Mouse (Mus musculus) CD4-positive, CD25-positive, alpha-beta regulatory T cell, adult 2 months (primary cell): ENCODE results near the gene Snx33.
A peak's percentile ranks its signal among the peaks of the same experiment; 100 is the strongest.
"Not testable (repeated sequence)": the region's sequence is repeated elsewhere in the genome, so short reads cannot be mapped to it uniquely, and the experiment has no call there.

ENCODE experiments used
- DNase-seq: peaks from one replicate; pipeline ENCODE4 v3.0.0-alpha.2; 2012; ENCODE audit warnings: low read depth, low spot score

Snx33 gene

DNA sequence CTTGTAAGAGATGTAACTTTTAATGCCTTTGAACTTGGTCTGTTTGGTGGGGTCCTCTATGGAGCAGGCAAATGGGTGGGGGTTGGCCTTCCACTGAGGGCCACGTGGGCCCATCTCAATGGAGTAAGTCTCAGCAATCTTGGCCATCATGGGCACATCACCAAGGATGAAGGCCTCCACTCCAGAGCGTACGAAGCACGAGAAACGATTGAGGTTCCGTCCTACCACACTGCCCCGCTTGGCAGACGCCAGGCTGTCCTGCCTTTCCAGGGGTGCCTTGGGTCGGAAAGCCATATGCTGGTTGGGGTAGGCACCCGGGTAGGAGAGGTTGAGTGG, 2.2 kb downstream of the Snx33 start:
- no peak for DNase-seq

DNA sequence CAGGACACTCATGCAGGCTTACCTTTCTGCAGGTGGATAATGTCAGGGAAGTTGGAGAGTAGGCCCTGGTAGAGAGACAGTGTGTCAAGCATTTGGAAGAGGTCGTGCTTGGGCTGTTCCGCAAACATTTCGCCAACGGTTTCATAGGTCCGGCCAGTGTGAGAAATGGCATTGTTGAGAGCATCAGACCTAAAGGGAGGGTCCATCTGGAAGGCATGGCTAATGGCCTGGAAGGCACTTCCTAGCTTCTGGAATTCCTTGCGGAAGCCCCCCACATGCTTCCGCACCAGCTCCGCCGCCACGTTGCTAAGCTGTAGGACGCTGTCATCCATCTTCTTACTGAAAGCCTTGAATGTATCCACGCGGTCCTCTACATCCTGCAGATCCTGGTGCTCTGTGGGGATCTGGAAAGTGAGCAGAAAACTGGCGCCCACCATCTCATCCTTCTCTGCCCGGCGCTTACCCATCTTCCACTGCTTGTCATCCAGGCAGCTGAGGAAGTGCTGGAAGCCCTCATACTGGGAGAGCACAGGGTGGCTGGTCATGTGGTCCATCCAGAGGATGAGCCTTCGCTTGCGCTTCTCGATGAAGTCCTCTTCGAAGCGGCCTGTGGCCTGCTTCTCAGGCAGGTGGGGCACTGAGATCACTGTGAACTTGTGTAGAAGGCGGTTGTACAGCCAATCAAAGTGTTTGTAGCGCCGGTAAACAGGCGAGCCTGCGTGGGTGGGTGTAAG, 2.7 kb downstream of the Snx33 start:
- DNase-seq = no peak

DNA sequence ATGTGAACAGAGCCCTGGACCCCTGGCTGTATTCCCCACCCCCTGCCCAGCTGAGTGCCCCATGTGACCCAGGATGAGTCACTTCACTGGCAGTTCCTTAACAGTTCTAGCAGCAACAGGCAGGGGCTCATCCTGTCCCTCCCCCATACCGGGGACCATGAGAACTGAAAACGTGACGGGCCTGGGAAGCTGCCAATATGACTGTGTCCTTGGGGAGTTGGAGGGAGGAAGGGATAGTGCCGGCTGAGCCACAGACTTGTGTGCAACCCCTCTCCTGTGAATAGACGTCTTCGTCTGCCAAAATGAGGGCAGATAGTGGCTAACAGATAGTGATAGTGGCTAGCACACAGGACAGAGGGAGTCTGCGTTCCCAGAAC, 3.5 kb downstream of the Snx33 start:
- DNase-seq = no peak

DNA sequence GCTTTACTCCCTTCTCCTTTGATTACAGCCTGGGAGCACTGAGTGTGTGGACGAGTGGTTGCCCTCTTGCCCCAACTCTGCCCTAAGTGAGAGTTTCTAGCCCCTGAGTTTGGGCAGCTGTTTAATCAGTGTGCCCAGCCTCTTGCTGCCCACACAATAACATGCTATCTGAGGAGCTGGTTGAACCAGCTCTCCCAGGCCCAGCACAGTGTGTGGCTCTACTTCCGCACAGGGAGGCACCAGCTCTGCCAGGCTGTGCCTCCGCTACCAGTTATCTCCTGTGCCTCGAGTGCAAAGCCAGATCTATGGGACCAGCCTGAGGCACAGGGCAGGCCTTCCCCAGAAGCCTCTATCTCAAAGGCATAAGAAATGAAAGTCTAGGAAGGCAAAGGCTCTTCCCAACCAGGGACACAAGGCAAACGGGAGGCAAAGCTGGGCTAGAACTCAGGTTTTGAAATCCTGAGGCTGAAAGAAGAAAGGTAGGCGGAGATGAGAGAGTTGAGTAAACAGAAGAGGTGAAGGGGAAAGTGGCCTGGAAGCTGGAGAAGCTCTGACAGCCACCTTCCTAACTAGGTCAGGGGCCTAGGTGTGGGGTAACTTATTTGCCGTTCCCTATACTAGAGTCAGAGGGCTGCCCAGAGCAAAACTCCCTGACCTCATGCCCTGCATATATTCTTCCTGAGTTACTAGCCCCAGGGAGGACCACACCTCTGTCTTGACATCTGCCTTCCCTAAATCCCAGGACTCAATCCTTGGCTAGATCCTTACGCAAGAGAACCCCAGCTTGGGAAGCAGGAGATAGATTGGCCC, 4.1 kb downstream of the Snx33 start:
- no peak for DNase-seq

DNA sequence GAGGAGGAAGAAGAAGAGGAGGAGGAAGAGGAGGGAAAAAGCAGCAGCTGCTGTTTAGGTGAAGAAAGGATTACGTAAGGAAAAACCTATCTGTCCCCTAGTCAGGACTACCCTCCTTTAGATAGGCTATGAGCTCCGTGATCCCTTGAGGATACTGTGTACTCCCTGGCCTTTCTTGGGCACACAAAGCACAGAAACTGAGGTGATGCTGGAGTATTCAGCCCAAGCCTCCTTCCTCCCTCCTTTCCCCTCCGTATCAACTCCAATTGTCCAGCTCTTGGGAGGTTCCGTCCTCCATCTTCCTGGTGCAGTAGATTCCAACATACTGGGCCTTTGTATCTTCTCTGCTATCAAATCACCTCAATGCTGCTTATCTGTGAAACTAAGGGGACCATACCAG, 5.4 kb downstream of the Snx33 start:
- DNase-seq = no peak

DNA sequence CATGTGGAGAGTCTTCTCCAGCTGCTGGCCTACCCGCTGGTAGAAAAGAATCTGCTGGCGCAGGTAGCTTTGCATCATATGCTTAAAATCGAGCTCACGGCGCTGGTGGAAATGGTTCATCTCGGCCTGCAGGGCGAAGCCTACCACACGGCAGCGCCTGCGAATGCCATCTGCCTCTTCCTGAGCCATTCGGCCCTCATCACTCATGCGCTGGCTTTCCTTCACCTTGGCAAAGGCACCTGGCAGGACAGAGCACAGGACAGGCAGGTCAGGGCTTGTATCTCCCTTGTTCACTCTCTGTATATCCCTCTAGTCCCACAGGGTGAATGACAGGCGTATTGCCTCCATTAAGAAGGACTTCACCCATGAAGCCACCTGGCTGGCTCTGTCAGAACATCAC, 9.7 kb downstream of the Snx33 start:
- no peak for DNase-seq

DNA sequence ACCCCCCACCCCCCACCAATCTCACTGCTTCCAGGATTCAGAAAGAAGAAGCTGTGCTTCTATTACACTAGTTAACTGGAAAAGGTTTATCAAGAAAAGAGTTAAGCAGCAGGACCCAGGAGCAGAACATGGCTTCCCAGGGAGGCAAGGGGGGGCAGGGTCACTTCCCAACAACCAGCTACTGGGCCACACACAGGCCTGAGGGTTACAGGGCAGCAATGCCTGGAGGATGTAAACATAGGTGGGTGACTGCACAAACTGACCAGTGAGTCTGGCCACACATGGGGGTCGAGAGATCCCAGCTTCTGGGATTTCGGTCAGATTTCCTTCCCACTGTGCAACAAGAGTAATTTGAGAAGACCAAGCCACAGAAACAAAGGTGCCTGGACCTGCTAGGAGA, 11.0 kb downstream of the Snx33 start:
- DNase-seq = no peak

DNA sequence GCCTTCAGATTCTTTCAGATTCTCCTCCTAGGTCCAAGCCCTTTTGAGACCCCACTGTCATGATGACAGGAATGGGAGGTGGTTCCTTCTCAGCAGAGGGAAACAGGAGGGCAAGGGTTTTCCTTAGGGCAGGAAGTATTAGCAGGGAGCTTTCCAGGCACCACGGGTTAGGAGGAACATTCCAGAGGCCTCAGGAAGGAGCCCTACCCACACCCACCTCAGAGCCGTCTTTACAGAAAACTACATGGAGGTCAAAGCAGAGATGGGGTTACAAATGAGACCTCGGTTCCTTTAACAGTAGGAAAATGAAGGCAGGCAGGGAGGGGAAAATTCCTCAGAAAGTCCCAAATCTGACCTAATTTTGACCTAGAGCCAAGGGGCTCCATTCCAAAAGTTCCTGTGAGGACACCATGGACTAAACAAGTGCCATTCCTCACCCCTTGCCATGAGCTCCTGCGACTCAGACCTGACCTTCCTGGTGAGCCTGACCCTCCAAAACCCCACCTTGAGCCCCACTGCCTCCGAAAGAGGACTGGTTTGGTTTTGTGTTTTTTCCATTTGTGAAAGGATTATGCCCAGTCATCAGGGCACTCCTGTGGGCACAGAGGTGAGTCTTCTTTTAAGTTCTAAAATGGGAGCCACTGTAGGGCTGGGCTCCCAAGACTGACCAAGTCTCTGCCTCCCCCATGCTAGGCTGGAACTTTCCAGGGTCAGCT, 12.3 kb downstream of the Snx33 start:
- no peak for DNase-seq

DNA sequence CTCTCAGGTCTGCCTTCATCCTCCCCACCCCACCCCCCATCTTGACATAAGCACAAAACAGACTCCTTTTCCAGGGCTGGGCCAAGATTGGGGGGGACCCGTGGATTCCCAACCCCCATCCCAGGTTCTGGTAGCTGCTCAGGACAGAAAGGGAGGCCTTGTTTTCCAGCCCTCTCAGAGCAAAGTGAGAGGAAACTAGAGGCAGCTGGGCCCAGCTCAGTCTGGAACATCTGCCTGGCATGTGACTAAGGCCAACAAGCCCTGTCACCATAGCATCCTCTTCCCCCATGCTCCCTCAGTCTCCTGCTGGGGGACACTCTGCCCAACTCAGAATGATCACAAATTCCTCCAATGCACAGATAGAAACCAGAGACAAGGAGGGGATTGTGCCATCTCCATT, 13.1 kb downstream of the Snx33 start:
- DNase-seq = no peak

DNA sequence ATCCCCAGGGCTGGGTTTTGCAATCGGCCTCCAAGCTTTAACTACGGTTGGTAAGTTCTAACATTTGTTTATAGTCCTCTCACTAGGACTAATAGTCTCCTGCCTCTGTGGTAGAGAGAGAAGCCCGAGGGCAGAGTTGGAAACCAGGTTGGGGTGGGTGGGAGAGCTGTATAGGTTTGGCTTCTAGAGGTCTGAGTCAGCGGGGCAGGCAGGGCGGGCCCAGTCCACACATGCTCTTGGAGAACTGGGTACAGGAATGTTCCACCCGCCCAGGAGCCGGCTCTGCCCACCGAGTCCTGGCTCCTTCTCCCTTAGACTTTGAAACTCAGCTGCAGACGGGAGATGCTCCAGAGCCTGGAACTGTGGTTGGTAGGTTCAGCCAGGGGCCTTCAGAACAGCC, 14.2 kb downstream of the Snx33 start:
- DNase-seq = no peak

DNA sequence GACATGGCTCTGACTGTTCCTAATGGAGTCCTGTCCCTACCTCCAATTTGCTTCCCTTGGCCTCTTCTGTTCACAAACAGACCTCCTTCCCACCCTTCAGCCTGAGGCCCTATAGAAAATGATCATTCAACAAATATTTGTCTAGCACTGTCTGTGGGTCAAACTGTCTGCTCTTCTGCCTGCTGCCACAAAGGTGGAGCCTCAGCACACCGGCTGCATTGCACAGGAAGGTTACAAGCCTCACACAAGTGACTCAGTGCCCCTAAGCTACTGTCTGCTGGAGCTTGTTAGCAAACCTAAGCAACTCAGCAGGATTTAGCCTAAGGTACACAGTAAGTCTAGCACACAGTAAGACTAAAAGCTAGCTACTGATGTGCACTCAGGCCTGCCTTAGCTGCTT, 17.2 kb downstream of the Snx33 start:
- DNase-seq = no peak

DNA sequence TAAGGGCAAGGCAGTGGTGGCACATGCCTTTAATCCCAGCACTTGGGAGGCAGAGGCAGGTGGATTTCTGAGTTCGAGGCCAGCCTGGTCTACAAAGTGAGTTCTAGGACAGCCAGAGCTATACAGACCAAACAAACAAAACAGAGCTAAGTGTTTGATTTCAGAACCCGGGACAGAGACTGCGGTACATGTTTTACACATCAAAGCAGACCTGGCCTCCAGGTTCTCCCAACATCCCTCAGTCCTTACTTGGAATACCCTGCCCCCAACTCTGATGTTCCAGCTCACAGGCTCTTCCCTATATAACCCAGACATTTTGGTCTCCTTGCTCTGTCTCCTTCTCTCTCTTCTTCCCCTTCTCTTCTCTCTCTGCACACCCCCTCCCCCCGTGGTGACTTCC, 18.2 kb downstream of the Snx33 start:
- not testable (repeated sequence) for DNase-seq

DNA sequence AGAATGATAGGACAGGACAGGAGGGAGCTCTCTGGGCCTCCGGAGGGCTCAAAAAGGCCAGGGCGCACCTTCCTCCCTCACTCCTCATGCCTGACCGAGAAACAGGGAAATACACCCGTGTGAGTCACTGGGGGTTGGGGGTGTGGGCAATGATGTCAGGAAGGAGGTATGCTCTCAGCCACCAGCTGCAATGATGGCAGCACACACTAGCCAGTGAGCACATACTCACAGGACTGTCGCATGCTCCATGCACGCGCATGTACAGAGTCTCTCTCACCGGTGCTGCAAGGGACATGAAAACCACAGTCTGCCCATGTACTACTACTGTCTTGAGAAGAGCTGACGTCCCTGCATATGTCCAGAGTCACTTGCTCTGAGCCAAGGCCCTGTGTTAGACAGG, 20.6 kb downstream of the Snx33 start:
- DNase-seq = no peak

DNA sequence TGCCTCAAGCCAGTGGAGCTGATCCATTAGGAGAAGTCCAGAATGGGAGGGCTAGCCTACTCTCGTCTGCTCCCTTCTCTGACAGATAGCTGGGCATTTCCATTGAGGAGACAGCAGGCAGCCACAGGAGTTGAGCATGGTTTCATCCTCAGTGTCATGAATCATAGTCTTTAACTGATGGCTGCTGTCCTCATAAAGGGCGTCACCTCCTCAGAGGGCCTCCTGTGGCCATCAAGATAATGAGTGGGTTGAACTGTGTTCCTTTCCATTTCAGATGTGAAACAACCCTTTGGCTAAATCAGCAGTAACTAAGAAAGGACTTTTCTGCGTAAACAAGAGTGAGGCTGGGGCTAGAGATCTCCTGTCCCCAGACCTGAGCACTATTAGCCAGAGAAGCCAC, 24.5 kb downstream of the Snx33 start:
- no peak for DNase-seq

DNA sequence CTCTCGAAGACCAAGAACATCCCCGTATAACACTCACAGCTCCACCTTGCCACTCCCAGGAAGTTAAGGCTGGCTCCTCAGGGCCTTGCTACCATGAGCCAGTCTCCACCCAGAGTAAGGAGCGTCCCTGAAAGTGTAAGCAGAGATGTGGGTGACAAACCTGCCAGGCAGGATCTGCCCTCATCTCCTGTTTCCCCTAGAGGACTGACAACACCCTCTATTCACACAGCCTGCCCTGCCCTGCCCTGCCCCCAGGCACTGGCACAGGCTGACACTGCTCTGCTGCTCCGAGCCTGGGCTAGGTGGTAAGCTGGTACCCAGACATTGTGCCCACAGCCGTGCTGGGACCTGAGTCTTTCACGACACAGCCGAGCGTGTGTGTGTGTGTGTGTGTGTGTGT, 27.0 kb downstream of the Snx33 start:
- DNase-seq = peak; percentile 28

DNA sequence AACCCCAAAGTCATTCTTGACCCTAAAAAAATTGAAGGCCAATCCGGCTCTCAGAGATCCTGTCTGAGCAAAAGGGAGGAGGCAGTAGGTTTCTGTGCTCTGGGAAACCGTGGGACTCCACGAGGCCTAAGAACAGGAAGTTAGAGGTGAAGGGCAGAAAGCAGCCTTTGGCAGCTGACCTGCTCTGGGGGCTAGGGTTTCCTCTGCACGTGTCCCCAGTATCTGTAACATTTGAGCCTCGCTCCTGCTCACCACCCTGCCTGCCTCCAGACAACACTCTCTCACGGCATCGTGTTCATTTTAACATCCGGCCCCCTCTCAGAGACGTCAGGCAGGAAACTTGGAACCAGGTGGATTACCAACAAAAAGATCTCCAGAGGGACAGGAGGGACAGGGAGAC, 27.6 kb downstream of the Snx33 start:
- no peak for DNase-seq

DNA sequence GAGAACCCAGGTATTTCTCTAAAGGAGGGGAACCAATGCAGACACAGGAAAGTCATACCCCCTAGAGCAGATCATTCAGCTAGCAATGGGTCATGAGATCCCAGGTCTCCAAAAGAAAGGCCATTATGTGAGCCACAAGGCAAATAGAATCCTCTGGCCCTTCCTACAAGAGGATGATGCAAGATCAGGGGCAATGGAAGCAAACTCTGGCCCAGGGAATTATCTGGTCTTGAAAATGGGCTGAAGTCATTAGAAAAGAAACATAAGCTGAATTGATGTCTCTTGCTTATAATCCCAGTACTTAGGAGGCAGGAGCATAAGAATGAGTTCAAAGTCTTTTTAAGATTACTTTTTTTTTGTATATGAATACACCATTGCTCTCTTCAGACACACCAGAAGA, 28.1 kb downstream of the Snx33 start:
- no peak for DNase-seq

DNA sequence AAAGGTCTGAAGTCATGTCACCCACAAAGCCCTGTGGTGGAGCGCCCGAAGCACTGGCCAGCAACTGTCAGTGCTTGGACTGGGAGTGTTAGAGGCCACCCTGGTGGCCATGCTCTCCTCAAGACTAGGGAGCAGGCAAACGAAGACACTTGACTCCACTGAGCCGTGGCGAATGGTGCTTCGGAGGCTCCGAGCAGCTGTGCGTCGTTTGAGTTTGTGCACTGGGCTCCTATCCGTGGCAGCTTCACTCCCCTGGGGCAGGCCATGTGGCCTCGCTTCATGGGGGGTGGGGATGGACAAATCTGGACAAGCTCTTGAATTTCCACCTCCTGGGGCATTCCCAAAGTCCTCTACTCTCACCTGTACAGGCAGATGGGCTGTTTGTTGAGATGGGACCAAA, 28.8 kb downstream of the Snx33 start:
- DNase-seq = no peak

DNA sequence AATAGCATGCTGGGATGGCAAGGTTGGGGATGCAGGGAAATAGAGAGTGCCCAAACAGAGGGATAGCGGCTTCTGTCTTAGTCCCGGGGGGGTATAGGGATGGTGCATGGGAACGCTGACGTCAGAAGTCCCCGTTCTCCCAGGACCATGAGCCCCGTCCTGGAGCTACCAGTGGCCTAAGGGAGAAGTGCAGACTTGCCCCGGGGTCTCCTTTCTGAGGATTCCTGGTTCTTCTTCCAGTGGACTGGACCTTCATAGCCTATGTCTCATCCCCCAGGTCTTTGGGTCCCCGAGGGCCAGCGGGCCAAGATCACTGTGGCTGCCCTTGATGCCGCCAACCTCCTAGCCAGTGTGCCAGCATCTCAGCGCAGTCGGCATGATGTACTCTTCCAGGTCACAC, 31.4 kb downstream of the Snx33 start:
- no peak for DNase-seq

DNA sequence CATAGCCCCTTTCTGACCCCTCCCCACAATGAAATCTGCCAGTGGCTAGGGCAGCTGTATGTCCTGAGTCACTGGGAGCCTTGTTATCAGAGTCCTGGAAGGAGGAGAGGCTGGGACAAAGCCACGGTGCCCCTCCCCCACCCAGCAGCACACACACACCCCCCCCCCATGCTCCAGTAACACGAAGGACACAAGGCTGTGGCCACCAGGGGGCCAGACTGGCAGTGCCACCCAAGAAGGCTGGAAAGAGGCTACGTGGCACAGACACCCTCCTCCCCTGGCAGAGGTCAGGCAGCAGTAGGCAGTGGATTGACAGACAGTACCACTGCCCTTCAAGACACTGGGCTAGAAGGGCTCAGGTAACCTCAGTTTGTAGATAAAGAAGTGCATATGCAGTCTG, 34.2 kb downstream of the Snx33 start:
- peak; percentile 44 for DNase-seq

DNA sequence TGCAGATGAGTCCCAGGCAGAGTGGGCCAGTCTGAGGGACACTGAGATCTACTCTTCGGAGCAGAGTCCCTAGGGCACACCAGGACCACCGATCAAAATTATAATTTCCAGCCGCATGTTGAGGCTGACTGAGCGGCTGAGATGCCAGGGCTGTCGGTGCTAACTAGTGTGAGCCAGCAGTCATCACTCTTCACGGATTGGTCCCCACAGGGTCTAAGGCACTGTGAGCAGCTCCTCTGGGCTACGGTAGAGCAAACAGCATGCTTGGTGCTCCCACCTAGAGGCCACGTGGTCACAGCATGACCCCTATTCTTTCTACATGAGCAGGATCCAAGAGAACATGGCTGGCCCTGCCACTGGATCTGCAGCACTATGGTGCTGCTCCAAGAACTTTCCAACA, 34.9 kb downstream of the Snx33 start:
- no peak for DNase-seq

DNA sequence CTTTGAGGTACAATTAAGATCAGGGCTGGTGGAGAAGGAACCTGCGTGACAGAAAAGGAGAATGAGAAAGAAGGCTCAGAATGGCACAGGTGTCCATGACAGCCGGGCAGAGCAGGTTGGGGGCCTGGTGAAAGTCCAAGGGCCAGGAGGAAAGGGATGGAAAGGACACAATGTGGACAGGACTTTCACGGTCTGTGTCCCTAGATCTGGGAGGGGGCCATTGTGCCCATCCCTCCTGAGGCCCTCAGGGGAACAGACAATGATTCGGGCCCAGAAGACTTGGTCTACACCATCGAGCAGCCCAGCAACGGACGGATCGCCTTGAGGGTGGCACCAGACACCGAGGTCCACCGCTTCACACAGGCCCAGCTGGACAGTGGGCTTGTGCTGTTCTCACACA, 36.1 kb downstream of the Snx33 start:
- DNase-seq = no peak

DNA sequence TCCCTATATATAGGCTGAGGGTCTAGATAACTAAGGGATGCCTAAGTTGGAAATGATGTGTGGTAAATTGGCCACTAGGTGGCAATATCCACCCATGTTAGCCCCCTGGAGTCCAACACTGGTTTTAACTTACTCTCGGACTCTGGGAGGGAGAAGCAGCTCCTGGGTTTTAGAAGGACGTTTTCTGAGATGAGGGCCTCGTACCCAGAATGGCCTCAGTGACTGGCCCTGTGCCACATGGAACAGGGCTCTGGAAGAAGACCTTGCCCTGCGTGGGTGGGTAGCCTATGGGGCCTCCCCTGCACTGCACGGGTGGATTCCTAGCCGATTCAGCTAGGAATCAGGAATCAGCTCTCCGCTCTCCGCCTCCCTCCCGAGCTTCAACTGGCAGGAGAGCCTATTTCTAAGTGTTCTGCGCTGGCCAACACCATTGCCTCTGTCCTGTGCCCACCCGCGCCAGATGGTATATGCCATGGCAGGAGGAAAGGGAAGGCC, 36.6 kb downstream of the Snx33 start:
- DNase-seq = peak; percentile 79
